Mouse (Mus musculus): Measurements from ENCODE around the gene Rbm19. TPM values are rescaled to one million over a fixed set of nuclear protein-coding genes. Genes with fewer than 3 reads are reported as not detected.

Gene Rbm19
- polyA plus RNA-seq, 1 experiment from 2014 or later, result 22.8 TPM

DNA sequence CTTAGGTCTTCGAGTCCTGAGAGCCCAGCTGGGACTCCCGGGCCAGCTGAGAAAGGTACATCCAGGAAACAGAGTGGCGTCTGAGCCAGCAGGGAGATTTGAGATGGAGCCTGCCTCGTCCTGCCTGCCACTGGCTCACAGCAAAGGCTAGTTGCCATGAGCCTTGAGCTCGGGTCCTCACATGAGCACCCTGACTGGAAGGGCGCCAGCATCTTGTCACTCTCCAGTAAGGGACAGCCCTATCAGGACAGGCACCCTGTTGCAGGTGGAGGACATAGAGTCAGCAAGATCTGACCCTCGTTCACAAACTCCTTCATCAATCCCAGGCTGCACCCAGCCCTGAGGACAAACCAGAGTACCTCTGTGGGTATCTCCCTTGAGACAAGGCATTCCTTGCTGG lies 83.6 kb downstream of the Rbm19 start:
- no peak overlapping the region for H3K27ac ChIP-seq (ENCODE audit: poor library complexity, severe bottlenecking)
- peaks cover 18% of the 10 kb centered on the region for H3K4me1 ChIP-seq (replicated peaks)
- H3K9ac ChIP-seq, result no peak overlapping the region
- peaks cover 29% of the 10 kb centered on the region for H3K36me3 ChIP-seq
- no peak for ATAC-seq (ENCODE audit: insufficient number of reproducible peaks, low FRiP score)
- no peak overlapping the region for H3K4me2 ChIP-seq
- WGBS, result 89% methylated on average over 7 of the region's 7 CpGs
- H3K27me3 ChIP-seq (replicated peaks), result no peaks in the 10 kb centered on the region
- H3K4me3 ChIP-seq, result no peak overlapping the region
- 0 out of 2 replicates have a peak, but pooled peaks cover 3% of the 10 kb centered on the region for H3K9me3 ChIP-seq (replicated peaks)

DNA sequence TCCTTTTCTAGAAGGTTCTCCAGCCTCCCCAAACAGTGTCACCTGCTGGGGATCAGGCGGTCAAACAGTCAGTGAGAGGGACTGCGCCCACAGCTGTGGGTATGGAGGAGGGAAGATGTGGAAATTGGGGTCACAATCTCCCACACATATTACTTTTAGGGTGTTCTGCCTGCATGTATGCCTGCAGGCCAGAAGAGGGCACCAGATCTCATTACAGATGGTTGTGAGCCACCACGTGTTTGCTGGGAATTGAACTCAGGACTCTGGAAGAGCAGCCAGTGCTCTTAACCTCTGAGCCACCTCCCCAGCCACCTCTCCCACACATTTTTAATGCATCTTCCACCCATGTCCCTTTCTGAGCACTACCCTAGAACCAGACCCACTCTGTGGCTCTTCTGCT lies 88.1 kb downstream of the Rbm19 start:
- H3K4me2 ChIP-seq, result no peak overlapping the region
- no peak overlapping the region for H3K27ac ChIP-seq (ENCODE audit: poor library complexity, severe bottlenecking)
- H3K36me3 ChIP-seq, result peaks cover 12% of the 10 kb centered on the region
- no peak overlapping the region for H3K4me3 ChIP-seq
- no peaks in the 10 kb centered on the region; the same call in 1 of the 2 replicates for H3K4me1 ChIP-seq (replicated peaks)
- WGBS, result 68% methylated on average over 3 of the region's 3 CpGs
- peaks cover 36% of the 10 kb centered on the region for H3K27me3 ChIP-seq (replicated peaks)
- H3K9ac ChIP-seq, result no peak overlapping the region
- ATAC-seq (ENCODE audit: insufficient number of reproducible peaks, low FRiP score), result no peak
- 0 out of 2 replicates have a peak, but pooled peaks cover 3% of the 10 kb centered on the region for H3K9me3 ChIP-seq (replicated peaks)

DNA sequence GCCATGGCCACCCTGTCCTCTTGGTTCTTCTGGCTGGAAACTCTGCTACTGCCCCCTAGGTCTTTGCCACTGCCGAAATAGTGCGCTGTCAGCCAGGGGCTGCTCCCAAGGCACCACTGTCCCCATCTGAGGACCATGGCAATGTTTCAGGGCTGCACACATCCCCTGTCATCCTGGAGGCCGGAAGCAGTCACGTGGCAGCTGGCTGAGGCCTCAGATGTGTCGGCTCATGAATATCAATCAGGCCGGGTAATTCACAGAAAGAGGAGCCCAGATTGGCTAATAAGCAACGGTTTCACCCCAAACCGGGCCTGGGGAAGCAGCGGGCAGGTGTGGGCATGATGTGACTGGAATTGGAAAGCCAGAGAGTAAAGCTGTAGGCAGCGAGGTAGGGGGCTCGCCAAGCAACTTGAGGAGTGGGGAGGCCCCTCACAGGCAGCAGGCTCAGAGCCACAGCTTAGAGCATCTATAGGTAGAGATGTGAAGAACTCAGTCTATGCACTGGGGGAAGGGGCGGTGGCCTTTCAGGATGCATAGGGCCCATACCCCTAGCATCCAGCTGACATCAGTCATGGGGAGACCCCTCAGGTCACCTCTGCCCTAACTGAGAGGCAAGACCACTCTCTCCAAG lies 90.2 kb downstream of the Rbm19 start:
- peaks cover 12% of the 10 kb centered on the region for H3K4me1 ChIP-seq (replicated peaks)
- H3K4me2 ChIP-seq, result no peak overlapping the region
- 62% methylated on average over 12 of the region's 12 CpGs for WGBS
- H3K9ac ChIP-seq, result no peak overlapping the region
- no peaks in the 10 kb centered on the region for H3K9me3 ChIP-seq (replicated peaks)
- no peaks in the 10 kb centered on the region for H3K36me3 ChIP-seq
- H3K27me3 ChIP-seq (replicated peaks), result peaks cover 55% of the 10 kb centered on the region
- ATAC-seq (ENCODE audit: insufficient number of reproducible peaks, low FRiP score), result no peak
- no peak overlapping the region for H3K4me3 ChIP-seq
- H3K27ac ChIP-seq (ENCODE audit: poor library complexity, severe bottlenecking), result no peak overlapping the region

DNA sequence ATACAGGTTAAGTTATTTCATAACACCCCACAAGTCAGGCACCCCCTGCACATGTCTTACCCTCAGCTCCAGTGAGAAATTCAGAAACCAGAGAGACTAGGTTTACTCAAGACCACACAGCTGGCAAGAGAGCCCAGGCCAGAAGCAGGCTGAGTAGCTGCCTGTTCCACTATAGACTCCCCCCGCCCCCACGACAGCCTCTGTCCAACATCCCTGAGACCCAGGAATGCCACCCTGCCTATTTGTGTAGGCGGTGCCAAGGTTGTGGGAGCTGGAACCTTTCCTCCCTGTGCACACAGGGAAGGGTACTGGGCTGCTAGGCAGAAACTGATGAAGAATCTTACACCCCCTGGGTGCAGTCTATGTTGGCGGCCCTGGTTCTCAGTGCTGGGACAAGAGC lies 91.2 kb downstream of the Rbm19 start:
- Histone ChIP-seq H3K9me3 (replicated peaks) (no peaks in the 10 kb centered on the region), H3K4me1 (replicated peaks) (peaks cover 12% of the 10 kb centered on the region), H3K4me3 (no peak overlapping the region), H3K27me3 (replicated peaks) (peaks cover 60% of the 10 kb centered on the region), H3K36me3 (no peaks in the 10 kb centered on the region), H3K9ac (no peak overlapping the region), H3K4me2 (no peak overlapping the region), H3K27ac (ENCODE audit: poor library complexity, severe bottlenecking) (no peak overlapping the region)
- 51% methylated on average over 4 of the region's 4 CpGs for WGBS
- ATAC-seq (ENCODE audit: insufficient number of reproducible peaks, low FRiP score), result no peak

DNA sequence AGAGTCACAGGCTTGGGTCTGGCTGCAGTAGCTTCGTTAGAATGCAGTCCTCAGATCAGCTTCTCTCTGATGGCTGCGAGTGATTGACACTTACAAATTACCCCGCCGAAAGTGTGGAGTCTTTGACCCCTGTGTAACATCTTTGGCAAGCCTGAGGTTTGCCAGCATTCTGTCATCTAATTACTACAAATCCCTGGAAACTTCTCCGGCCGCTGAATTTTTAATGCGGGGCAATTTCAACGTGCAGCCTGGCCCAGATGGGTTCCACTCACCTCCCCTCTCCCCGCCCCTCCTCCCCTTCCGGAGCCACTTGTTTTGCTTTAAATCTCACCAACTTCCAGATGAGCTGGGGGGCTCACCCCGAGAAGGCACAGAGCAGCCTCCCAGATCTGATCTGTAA lies 94.4 kb downstream of the Rbm19 start:
- Histone ChIP-seq H3K36me3 (no peaks in the 10 kb centered on the region), H3K4me3 (peak overlapping the region; percentile 35), H3K9ac (0 out of 2 replicates have a peak overlapping the region, but pooled peaks have one; percentile 42), H3K9me3 (replicated peaks) (no peaks in the 10 kb centered on the region), H3K27me3 (replicated peaks) (peaks cover 59% of the 10 kb centered on the region), H3K4me1 (replicated peaks) (peaks cover 12% of the 10 kb centered on the region), H3K27ac (ENCODE audit: poor library complexity, severe bottlenecking) (no peak overlapping the region), H3K4me2 (peak overlapping the region; percentile 66)
- no peak for ATAC-seq (ENCODE audit: insufficient number of reproducible peaks, low FRiP score)
- 7% methylated on average over 11 of the region's 11 CpGs for WGBS

DNA sequence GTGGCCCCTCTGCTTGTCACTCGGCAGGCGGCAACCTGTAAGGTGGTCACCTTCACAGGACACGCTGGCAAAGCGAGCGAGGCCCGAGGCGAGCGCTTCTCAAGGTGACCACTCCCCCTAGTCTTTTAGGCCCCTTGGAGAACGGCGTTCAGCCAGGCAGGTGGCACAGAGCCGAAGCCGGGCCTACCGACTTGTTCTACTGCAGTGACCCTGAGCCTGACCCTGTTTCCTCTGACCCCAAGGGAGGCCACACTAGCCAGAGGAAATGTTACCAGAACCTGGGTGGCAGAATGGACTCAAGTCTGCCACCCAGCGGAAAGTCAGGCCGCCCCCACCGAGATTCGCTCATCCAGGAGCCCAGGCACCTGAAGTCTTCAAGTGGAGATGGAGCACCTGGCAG lies 94.9 kb downstream of the Rbm19 start:
- Histone ChIP-seq H3K4me1 (replicated peaks) (peaks cover 12% of the 10 kb centered on the region), H3K4me2 (peak overlapping the region; percentile 66), H3K9me3 (replicated peaks) (no peaks in the 10 kb centered on the region), H3K4me3 (peak overlapping the region; percentile 35), H3K9ac (0 out of 2 replicates have a peak overlapping the region, but pooled peaks have one; percentile 42), H3K27me3 (replicated peaks) (peaks cover 55% of the 10 kb centered on the region), H3K27ac (ENCODE audit: poor library complexity, severe bottlenecking) (no peak overlapping the region), H3K36me3 (no peaks in the 10 kb centered on the region)
- 6% methylated on average over 17 of the region's 17 CpGs for WGBS
- no peak for ATAC-seq (ENCODE audit: insufficient number of reproducible peaks, low FRiP score)

DNA sequence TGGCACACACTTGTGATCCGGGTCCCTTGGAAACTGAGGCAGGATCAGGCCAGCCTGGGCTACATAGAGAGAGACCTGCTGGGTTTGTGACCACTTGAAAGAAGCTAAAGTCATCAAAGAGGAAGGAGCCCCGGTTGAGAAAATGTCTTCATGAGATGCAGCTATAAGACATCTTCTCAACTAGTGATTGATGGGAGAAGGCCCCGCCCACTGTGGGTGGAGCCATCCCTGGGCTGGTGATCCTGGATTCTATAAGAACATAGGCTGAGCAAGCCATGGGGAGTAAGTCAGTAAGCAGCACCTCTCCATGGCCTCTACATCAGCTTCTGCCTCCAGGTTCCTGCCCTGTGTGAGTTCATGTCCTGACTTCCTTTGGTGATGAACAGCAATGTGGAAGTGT lies 98.2 kb downstream of the Rbm19 start:
- Histone ChIP-seq H3K4me1 (replicated peaks) (peaks cover 12% of the 10 kb centered on the region; the same call in 1 of the 2 replicates), H3K9ac (no peak overlapping the region), H3K27ac (ENCODE audit: poor library complexity, severe bottlenecking) (no peak overlapping the region), H3K27me3 (replicated peaks) (peaks cover 57% of the 10 kb centered on the region), H3K4me3 (no peak overlapping the region), H3K36me3 (no peaks in the 10 kb centered on the region), H3K9me3 (replicated peaks) (no peaks in the 10 kb centered on the region), H3K4me2 (no peak overlapping the region)
- WGBS, result 67% methylated on average over 3 of the region's 3 CpGs
- no peak for ATAC-seq (ENCODE audit: insufficient number of reproducible peaks, low FRiP score)

DNA sequence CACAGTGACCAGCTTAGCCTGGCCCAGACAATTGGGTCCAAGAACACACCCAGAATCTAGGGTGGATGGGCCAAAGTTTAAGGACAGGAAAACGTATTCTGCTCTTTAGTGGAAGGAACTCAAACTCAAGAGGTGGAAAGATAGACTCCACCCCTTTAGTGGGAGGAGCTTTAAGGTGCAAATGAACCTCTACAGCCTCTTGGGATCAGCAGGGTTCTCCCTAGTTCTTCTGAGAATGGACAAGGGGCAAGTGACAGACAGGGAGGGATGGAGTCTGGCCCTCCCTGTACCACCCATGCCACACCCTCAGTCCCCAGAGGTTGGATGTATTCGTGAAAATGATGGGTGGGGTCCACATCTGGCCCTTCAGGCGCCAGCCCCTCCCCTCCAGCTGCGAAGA lies 105.0 kb downstream of the Rbm19 start:
- under 1% methylated on average over 4 of the region's 4 CpGs for WGBS
- Histone ChIP-seq H3K4me1 (replicated peaks) (peaks cover 5% of the 10 kb centered on the region; the same call in 1 of the 2 replicates), H3K4me2 (no peak overlapping the region), H3K36me3 (no peaks in the 10 kb centered on the region), H3K27ac (ENCODE audit: poor library complexity, severe bottlenecking) (no peak overlapping the region), H3K9me3 (replicated peaks) (no peaks in the 10 kb centered on the region), H3K4me3 (no peak overlapping the region), H3K9ac (no peak overlapping the region), H3K27me3 (replicated peaks) (peaks cover 58% of the 10 kb centered on the region)
- ATAC-seq (ENCODE audit: insufficient number of reproducible peaks, low FRiP score), result no peak

DNA sequence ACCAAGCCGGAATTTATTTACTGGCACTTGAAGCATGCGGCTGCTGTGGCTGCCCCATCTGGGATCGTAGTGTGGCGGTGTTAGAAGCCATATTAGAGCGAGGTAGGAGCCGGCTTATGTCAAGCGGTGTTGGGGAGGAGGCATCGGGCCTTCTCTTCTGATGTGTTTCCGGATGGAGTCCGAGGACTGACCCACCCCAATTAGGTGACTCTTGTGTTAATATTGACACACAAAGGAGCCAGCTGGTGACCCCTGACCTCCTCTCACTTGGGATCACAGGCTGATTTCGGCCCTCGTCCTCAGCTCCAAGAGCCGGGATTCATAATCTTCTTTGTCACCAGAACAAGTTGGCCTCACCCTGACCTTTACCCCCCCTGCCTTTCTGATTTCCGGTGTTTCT lies 109.1 kb downstream of the Rbm19 start:
- H3K27me3 ChIP-seq (replicated peaks), result peaks cover 47% of the 10 kb centered on the region
- H3K4me1 ChIP-seq (replicated peaks), result peaks cover 5% of the 10 kb centered on the region; the same call in 1 of the 2 replicates
- H3K9ac ChIP-seq, result no peak overlapping the region
- H3K4me2 ChIP-seq, result no peak overlapping the region
- H3K4me3 ChIP-seq, result no peak overlapping the region
- no peak overlapping the region for H3K27ac ChIP-seq (ENCODE audit: poor library complexity, severe bottlenecking)
- no peak for ATAC-seq (ENCODE audit: insufficient number of reproducible peaks, low FRiP score)
- WGBS, result 63% methylated on average over 14 of the region's 14 CpGs
- no peaks in the 10 kb centered on the region for H3K36me3 ChIP-seq
- H3K9me3 ChIP-seq (replicated peaks), result no peaks in the 10 kb centered on the region

DNA sequence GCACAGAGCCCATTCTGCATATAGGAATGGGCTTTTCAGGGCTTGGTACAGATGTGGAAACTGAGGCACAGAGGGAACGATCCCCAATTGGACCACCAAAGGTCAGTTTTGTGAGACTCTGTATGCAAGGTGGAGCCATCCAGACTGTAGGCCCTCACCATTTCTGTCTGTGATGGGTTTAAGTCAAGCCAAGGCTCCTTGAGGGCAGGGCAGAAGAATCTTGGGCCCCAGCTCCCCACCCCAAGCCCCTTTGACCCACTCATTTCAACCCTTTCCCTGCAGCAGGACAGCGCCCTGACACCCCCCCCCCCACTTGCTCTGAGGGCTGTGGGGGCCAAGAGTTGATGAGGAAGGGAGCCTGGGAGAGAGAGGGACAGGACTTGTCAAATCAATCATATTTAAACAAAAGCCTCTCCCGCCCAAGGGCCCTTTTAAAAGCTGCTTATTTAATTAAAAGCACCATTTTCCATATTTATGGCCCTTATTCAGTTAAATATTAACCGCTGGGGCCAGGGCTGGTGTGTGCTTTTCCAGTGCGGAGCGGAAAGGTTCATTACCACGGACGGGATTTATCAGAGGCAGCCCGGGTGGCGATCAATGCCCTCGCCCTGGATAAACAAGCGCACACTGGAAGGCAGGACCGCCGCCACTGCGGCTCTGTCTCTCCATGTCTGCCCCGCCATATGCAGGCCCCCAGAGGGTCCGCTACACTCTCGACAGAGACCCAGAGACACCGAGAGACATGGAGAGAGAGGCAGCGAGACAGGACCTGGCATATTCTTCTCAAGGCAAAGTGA lies 112.5 kb downstream of the Rbm19 start:
- Histone ChIP-seq H3K4me1 (replicated peaks) (peaks cover 3% of the 10 kb centered on the region; the same call in 1 of the 2 replicates), H3K4me3 (no peak overlapping the region), H3K9ac (no peak overlapping the region), H3K27ac (ENCODE audit: poor library complexity, severe bottlenecking) (no peak overlapping the region), H3K9me3 (replicated peaks) (no peaks in the 10 kb centered on the region), H3K27me3 (replicated peaks) (peaks cover 57% of the 10 kb centered on the region), H3K4me2 (no peak overlapping the region), H3K36me3 (no peaks in the 10 kb centered on the region)
- no peak for ATAC-seq (ENCODE audit: insufficient number of reproducible peaks, low FRiP score)
- 38% methylated on average over 20 of the region's 20 CpGs for WGBS

DNA sequence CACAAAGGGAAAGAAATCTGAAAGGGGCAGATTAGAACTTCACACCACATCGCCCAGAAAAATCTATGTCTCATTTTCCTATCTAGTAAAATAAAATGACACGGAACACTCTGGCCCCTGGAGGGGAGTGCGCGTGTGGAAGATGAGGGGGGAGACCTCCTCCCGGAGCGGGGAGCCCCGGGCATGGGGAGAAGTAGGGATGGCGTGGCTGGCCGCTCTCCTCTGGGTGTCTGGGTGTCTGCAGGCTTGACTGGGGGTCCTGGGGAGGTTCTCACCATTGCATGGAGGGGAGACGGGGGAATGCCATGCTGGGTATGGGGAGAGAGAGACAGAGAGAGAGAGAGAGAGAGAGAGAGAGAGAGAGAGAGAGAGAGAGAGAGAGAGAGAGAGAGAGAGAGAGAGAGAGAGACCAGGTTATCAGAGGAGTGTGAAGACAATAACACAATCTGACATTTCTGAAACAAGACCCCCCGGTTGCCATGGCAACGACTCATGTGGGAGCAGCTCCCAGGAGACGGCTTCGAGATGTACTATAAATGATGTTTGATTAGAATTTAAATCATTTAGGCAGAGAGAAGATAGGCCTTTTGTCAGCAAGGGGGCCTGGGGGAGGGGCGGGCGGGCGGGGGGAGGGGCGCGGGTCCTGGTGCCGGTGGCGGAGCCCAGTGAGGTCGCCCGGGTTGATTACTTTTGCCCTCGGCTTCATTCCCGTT lies 115.3 kb downstream of the Rbm19 start:
- H3K4me3 ChIP-seq, result no peak overlapping the region
- peaks cover 3% of the 10 kb centered on the region; the same call in 1 of the 2 replicates for H3K4me1 ChIP-seq (replicated peaks)

More for the DNA sequence above, 115.3 kb downstream of the Rbm19 start:
- Histone ChIP-seq H3K9me3 (replicated peaks) (no peaks in the 10 kb centered on the region), H3K36me3 (no peaks in the 10 kb centered on the region), H3K27me3 (replicated peaks) (peaks cover 71% of the 10 kb centered on the region), H3K27ac (ENCODE audit: poor library complexity, severe bottlenecking) (no peak overlapping the region), H3K4me2 (peak overlapping the region; percentile 39), H3K9ac (no peak overlapping the region)
- ATAC-seq (ENCODE audit: insufficient number of reproducible peaks, low FRiP score), result no peak
- 8% methylated on average over 25 of the region's 25 CpGs for WGBS
